Mouse (Mus musculus) liver, embryonic 14.5 days (tissue): ENCODE results near the gene Lhcgr. TPM values are rescaled to one million over a fixed set of nuclear protein-coding genes. Genes with fewer than 3 reads are reported as not detected.
A peak's percentile ranks its signal among the peaks of the same experiment; 100 is the strongest.

Source experiments
- ATAC-seq: fragments of 200-750 bp; cut with Nextera tagmentation; 2 replicates; pipeline ENCODE4 v1.8.0; 2017; ENCODE audit warnings: moderate number of reproducible peaks, mild to moderate bottlenecking, moderate library complexity; ENCODE audit not compliant: insufficient read depth
- DNase-seq, 3 experiments: peaks; one replicate each; pipeline ENCODE4 v3.0.0-alpha.2; 2012 to 2013; ENCODE audit warnings: low read depth in 3 of 3, low spot score in 3 of 3
- H3K27ac ChIP-seq: fragments of 300-500 bp; sonication (generic); 2 replicates; pipeline ENCODE4 v1.5.1; 2014; ENCODE audit warnings: moderate library complexity, mild to moderate bottlenecking, control low read depth, inconsistent platforms
- H3K27me3 ChIP-seq: fragments of 300-500 bp; sonication (generic); 2 replicates; pipeline ENCODE4 v1.6.1; 2014; ENCODE audit warnings: mild to moderate bottlenecking, low read length, moderate library complexity; ENCODE audit not compliant: control insufficient read depth, insufficient read depth
- H3K36me3 ChIP-seq: fragments of 300-500 bp; sonication (generic); replicated peaks from 2 replicates; pipeline ENCODE4 v1.6.1; 2014; ENCODE audit warnings: low read depth; ENCODE audit not compliant: control insufficient read depth, insufficient read depth
- H3K4me1 ChIP-seq, 2 experiments: fragments of 200-500 bp in 1 of 2; fragments of 300-500 bp in 1 of 2; sonication (generic) in 1 of 2; replicated peaks; 2 replicates each; pipeline ENCODE4 v1.6.1; 2012 to 2014; ENCODE audit warnings: antibody characterized with exemption in 1 of 2, inconsistent platforms in 1 of 2, low read length in 1 of 2; ENCODE audit not compliant: control insufficient read depth in 2 of 2, insufficient read depth in 2 of 2
- H3K4me2 ChIP-seq: fragments of 300-500 bp; sonication (generic); 2 replicates; pipeline ENCODE4 v1.6.1; 2014; ENCODE audit warnings: low read depth, mild to moderate bottlenecking, control low read depth, moderate library complexity
- H3K4me3 ChIP-seq, 2 experiments: fragments of 200-500 bp in 1 of 2; fragments of 300-500 bp in 1 of 2; sonication (generic) in 1 of 2; 2 replicates each; pipeline ENCODE4 v1.5.1; 2012 to 2014; ENCODE audit warnings: low read depth in 2 of 2, low read length in 2 of 2, mild to moderate bottlenecking in 2 of 2, control low read depth in 1 of 2, inconsistent platforms in 1 of 2, moderate library complexity in 1 of 2; ENCODE audit not compliant: insufficient read depth in 1 of 2
- H3K9ac ChIP-seq: fragments of 300-500 bp; sonication (generic); replicated peaks from 2 replicates; pipeline ENCODE4 v1.6.1; 2014; ENCODE audit warnings: mild to moderate bottlenecking, control low read depth, moderate library complexity
- H3K9me3 ChIP-seq: fragments of 300-500 bp; sonication (generic); 2 replicates; pipeline ENCODE4 v1.6.1; 2016; ENCODE audit warnings: low read length, mixed read lengths; ENCODE audit not compliant: control insufficient read depth
- CTCF ChIP-seq: IDR thresholded peaks from 2 replicates; pipeline ENCODE4 v1.5.1; 2016; ENCODE audit warnings: antibody characterized with exemption, low read depth, control low read depth
- EP300 ChIP-seq: IDR thresholded peaks from 2 replicates; pipeline ENCODE4 v1.6.1; 2016; ENCODE audit warnings: antibody characterized with exemption, low read depth
- WGBS: fragments of 180-500 bp; shearing (Covaris S2); extraction: QIAGEN DNeasy Blood & Tissue Kit; methylation state at CpG from one replicate; pipeline ENCODE4 v1.1.7; 2014; ENCODE audit not compliant: insufficient replicate concordance; 5-methylcytosine and 5-hydroxymethylcytosine counted together
- polyA plus RNA-seq, 2 experiments: library from polyadenylated mRNA; depleted of rRNA in 1 of 2; stranded (reverse) in 1 of 2; unstranded in 1 of 2; fragments of >200 nt; fragmentation: Nextera tagmentation in 1 of 2; extraction: Ambion mirVana in 1 of 2; gene quantifications; 2 replicates each; pipeline versions ENCODE4 v1.2.1 to v1.2.3; 2012 to 2014

Lhcgr gene
- polyA plus RNA-seq, 2 experiments: not detected

DNA sequence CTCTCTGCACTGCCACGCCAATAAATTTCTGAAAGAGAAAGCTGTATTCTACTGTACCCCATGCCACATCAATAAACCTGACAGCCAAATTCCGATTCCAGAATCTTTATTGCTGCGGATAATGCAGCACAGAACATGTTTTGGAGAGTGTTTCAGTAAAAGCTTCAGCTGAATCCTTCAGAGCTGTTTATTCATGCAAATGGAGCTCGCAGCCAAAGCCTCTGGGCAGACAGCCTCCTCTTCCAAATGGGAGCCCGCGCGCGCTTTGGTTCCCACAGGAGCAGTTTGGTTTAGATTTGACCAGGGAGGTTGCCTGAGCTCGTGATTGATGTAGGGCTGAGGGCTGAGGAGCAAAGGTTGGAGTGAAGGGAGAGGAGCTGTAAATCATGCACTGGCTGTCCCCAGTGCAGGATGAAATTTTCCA is 17.7 kb downstream of the Lhcgr start:
- H3K4me1 ChIP-seq: no peaks in the 10 kb centered on the region
- no peak overlapping the region for H3K27ac ChIP-seq
- no peak for TF ChIP-seq CTCF
- no peak for TF ChIP-seq EP300
- no peaks in the 10 kb centered on the region for H3K9me3 ChIP-seq
- H3K36me3 ChIP-seq: no peaks in the 10 kb centered on the region
- no peak for ATAC-seq
- H3K27me3 ChIP-seq: no peaks in the 10 kb centered on the region
- no peak for DNase-seq
- H3K4me3 ChIP-seq: no peak overlapping the region
- no peak overlapping the region for H3K4me2 ChIP-seq
- no peak overlapping the region for H3K9ac ChIP-seq
- 36% methylated on average over 9 of the region's 9 CpGs for WGBS

DNA sequence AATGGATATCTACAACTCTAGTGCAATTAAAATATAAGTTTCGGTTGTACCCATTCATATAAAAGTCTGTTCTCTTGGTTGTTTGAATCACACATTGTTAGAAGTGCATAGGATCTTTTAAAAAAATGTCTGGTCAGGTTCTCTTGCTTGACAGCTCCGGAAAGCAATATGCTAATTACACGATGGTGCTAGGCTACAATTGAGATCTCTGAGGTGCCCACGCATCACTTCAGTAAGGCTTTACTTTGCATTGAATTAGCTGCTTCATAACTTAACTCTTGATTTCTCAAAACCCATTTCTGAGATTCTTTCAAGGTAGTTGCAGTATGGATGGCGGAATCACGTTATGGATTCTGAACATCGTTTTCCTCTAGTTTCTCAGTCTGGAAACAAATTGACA is 21.7 kb downstream of the Lhcgr start:
- no peaks in the 10 kb centered on the region for H3K9me3 ChIP-seq
- ATAC-seq: no peak
- DNase-seq: no peak
- no peaks in the 10 kb centered on the region for H3K4me1 ChIP-seq
- TF ChIP-seq EP300 (no peak), CTCF (no peak)
- no peak overlapping the region for H3K4me2 ChIP-seq
- H3K9ac ChIP-seq: no peak overlapping the region
- WGBS: 61% methylated on average over 7 of the region's 7 CpGs
- H3K4me3 ChIP-seq: no peak overlapping the region
- H3K36me3 ChIP-seq: no peaks in the 10 kb centered on the region
- no peaks in the 10 kb centered on the region for H3K27me3 ChIP-seq
- no peak overlapping the region for H3K27ac ChIP-seq

DNA sequence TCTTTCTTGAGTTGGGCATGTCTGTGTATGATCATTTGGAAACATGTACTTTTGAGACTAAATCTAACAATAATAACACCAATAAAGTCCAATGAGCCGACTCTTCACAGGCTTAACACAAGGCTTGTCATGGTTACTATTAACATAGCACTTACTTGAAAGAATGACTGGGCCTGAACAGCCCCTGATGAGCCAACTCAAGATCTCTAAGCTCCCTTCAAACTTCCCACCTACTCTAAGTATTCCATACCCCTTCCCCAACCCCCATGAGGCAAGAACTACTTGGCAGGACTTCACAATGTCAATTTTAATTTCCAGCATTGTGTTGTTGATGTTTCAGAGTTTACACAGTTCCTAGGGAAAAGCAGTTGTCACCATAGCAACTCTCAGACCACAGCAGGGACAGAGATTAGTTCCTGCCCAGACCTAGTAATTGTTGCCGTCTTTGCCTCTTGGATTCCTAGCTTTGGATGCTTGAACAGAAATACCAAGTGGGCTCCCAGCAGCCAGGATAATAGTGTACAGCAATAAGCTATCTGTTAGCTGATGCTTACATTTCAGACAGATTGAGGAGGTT is 22.4 kb downstream of the Lhcgr start:
- H3K4me1 ChIP-seq: no peaks in the 10 kb centered on the region
- H3K4me2 ChIP-seq: no peak overlapping the region
- TF ChIP-seq EP300 (no peak), CTCF (no peak)
- 55% methylated on average over 2 of the region's 2 CpGs for WGBS
- H3K9me3 ChIP-seq: no peaks in the 10 kb centered on the region
- H3K9ac ChIP-seq: no peak overlapping the region
- no peak for ATAC-seq
- H3K36me3 ChIP-seq: no peaks in the 10 kb centered on the region
- DNase-seq: no peak
- H3K27me3 ChIP-seq: no peaks in the 10 kb centered on the region
- H3K4me3 ChIP-seq: no peak overlapping the region
- H3K27ac ChIP-seq: no peak overlapping the region

- H3K27ac ChIP-seq: no peak overlapping the region
- no peak for ATAC-seq
- H3K9ac ChIP-seq: no peak overlapping the region
- no peak overlapping the region for H3K4me2 ChIP-seq
- H3K4me3 ChIP-seq: no peak overlapping the region
- H3K27me3 ChIP-seq: no peaks in the 10 kb centered on the region
- H3K9me3 ChIP-seq: no peaks in the 10 kb centered on the region
- 58% methylated on average over 6 of the region's 6 CpGs for WGBS
- H3K36me3 ChIP-seq: no peaks in the 10 kb centered on the region
- no peak for DNase-seq
- H3K4me1 ChIP-seq: no peaks in the 10 kb centered on the region
- TF ChIP-seq CTCF: peak; percentile 37; the same call in 1 of the 2 replicates
- no peak for TF ChIP-seq EP300
These were observed 24.9 kb downstream of the Lhcgr start for GRCm38 (mm10) chr17:88766857-88767256.

DNA sequence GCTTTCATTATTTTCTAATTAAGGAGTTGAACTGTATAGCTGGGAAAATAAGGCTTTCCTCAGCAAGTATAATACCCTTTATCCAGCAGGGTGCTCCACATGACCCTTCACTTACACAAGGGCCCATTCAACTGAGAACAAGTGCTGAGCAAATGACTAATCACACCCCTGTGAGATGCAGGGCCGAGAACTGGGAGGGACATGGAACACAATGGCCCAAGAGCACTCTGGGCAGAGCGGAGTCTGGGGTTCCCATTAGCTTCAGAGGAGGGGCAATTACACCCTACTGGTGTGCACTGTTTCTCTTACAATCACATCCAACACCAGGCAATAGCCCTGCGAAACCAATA is 27.7 kb downstream of the Lhcgr start:
- Histone ChIP-seq H3K27me3 (no peaks in the 10 kb centered on the region), H3K4me3 (no peak overlapping the region), H3K9me3 (no peaks in the 10 kb centered on the region), H3K27ac (no peak overlapping the region), H3K36me3 (no peaks in the 10 kb centered on the region), H3K9ac (no peak overlapping the region), H3K4me1 (no peaks in the 10 kb centered on the region), H3K4me2 (no peak overlapping the region)
- no peak for ATAC-seq
- TF ChIP-seq CTCF: no peak
- no peak for TF ChIP-seq EP300
- no peak for DNase-seq
- 56% methylated on average over 3 of the region's 3 CpGs for WGBS
